Mouse (Mus musculus): ENCODE results near the gene Hook2.

The Hook2 gene

DNA sequence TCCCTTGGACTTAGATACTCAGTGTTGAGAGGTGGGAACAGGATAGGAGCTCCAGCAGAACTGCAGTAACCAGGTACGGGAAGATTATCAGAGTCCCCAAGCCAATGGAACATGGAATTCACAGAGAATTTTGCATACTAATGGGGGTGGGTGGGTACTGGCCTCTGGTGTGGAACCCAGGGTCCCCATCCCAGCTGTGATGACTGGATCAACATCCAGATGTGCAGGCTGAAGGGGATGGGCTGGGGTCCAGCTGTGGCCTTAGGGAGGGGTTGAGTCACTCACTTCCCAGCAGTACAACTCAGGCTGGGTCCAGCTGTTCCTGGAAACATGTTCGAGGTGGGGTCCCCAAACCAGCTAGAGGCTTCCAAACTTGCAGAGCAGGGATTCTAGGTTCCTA, 2.5 kb upstream of the Hook2 start:
- no peak for DNase-seq

DNA sequence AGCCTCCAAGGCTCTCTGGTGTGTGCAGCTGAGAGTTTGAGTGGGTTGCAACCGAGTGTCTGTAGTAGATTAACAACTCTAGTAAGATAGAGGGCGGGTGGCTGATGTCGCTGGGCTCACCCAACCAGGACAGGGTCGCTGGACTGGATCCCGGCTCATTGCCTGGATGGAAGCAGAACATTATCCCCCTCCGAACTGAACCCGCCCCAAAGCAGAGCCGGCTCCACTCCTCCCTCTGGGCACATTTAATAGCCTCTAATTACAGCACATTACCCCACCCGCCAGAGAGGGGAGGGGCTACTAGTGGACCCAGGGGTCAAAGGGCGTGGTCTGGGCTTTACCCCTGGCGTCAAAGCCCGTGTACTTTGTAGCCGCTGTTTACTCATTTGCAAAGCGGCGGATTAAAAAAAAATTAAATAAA, 1.1 kb upstream of the Hook2 start:
- DNase-seq = peak in 1 of 2 experiments; percentile 63

DNA sequence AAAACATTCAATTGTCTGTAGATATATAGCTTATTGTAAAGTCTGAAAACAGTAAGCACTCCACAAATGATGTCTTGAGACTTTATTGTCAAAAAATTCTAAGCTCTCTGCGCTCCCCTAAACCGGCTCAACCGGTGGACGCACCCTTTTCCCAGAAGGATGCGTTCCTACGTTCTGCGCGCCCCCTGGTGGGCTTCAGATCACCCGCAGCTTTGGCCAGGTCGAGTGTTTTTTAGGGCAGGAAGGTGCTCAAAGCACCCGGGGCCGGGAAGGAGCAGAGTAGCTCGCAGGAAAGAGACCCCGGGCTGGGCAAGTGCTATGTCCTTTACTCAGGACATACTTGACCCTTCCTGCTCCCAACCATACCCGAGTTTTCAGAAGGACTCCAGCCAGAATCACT, 593 bp upstream of the Hook2 start:
- DNase-seq = peak; percentile 92 to 95

DNA sequence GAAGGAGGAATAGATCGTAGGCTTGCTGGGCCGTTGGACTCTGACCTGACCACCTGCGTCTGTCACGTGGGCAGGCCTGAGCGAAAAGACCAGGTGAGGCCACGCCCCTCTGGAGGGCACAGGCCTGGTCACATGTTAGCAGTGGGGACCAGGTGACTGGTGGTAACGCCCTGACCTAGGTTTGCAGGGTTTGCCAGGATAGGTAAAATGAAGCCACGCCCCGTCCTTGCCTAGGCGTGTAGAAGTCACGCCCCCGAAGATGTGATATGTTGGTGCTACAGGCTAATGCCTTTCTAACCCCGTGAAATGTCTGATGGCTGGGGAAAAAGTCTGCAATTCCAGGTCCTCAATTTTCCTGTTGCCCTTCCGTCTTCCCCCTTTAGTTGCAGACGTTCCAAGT, 433 bp downstream of the Hook2 start:
- DNase-seq = peak in 1 of 2 experiments; percentile 72

DNA sequence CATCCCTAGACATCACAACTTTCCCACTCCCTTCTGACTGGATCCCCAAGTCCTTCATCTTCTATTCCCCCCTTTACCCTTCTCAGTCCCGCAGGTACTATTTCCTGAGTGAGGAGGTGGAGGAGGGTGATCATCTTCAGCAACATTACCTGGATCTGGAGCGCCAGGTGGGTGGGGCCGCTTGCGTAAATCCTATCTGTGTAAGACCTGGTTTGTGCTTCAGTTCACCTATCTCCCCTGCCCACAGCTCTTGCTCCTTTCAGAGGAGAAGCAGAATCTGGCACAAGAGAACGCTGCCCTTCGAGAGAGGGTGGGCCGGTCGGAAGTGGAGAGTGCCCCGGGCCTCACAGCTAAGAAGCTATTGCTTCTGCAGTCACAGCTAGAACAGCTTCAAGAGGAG, 4.0 kb downstream of the Hook2 start:
- DNase-seq = no peak

DNA sequence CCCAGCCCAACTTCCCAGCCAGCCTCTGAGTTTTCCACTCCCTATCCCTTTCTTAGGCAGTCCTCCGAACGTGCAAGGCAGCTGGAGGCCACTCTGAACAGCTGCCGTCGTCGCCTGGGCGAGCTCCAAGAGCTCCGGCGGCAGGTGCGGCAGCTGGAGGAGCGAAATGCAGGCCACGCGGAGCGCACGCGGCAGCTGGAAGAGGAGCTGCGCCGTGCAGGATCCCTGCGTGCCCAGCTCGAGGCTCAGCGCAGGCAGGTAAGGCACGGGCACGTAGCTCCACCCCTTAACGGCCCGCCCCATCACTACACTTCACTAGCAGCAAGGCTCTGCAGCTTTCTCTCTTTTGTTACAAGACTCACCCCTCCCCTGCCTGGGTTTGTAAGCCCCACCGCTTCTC, 5.3 kb downstream of the Hook2 start:
- no peak for DNase-seq

DNA sequence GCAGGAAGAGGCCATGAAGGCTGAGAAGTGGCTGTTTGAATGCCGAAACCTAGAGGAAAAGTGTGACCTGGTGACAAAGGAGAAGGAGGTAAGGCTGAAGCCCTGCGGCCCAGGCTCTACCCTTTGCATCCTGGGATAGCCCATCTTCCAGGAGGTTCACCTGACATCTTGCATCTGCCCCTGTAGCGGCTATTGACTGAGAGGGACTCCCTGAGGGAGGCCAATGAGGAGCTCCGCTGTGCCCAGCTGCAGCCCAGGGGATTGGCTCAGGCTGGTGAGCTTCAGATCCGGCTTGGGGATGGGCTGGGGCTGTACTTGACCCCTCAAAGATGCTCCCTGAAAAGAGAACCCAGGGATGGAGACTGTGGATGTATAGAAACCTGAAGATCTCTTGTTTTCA, 6.6 kb downstream of the Hook2 start:
- no peak for DNase-seq

DNA sequence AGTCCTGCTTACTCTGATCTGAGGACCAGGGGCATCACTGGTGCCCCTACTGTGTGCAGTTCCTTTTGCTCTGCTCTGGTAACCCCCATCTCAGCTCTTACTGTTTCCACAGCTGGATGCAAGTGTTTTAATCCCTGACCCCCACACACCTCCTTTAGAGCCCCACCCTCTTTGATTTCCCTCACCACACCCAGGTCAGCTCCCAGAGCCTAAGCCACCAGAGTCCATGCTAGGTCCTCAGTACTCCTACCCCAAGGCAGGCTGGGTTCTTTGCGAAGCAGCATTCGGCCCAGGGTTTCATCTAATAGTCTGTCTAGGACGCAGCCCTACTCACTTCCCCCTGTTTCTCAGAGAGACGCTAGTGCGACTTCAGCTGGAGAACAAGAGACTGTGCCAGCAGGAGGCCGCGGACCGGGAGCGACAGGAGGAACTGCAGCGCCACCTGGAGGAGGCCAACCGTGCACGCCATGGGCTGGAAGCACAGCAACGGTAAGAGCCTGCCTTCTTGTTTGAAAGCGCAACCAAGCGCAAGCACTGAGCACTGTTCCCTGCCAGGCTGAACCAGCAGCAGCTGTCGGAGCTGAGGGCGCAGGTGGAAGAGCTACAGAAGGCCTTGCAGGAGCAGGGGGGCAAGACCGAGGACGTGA, 7.4 kb downstream of the Hook2 start:
- peak; percentile 96 to 98 for DNase-seq

DNA sequence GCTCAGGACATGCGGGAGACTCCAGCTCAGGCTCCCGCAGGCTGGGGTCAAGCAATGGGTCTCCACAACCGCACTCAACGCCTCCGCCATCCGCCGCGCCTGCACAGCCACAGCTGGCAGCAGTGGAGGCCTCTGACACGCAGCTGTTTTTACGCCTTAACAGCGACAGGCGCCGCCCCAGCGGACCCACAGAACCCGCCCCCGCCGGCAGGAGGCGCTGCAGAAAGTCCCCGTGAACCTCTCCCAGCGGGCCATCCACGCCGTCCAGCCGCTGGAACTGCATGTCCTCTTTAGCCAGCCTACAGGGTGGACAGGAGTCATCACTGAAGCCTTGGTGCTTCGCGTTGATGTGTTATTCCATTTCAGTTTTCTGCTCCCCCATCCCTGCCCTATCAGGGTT, 17.3 kb downstream of the Hook2 start:
- DNase-seq = no peak

DNA sequence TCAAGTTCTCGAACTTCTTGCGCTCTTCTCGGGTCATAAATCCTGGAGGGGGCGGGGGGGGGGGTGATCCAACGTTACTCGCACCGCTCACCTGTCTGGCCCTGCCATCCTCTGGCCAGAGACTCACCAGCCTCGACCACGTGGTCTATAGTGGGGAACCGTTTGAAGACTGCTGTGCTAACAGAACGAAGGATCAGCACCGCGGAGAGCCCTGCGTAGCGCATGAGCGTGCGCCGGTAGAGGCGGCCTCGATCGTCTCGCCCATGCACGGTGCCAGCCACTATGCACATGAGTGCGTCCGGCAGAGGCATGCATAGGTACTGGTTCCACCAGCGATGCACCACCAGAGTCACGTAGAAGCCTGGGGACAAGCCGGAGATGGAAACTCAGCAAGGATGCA, 20.8 kb downstream of the Hook2 start:
- no peak for DNase-seq

DNA sequence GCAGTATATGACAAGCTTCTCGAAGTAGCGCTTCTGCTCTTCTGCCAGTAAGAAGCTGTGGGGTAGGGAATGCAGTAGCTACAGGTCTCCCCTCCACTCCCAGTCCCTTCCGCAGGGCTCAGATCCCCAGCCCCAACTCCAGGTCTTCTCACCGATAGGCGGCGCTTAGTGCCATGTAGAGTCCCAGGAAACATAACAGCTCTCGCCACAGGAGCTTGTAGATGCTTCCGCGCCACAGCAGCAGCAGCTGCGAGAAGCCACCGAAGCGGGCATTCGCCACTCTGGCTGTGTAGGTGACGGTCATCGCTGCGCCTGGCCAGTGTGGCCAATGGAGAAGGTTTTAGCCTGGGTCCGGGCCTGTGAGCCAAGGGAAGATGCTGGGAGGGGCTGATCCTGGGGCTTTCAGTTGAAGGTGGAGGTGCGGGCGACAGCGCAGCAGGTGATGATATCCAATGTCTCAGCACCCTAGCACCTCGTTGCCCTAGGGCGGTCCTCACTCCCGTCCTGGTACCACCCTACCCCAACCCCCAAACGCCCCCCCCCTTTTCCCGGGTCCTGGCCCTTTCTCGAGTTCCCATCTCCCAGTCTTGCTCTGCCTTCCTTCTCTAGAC, 22.9 kb downstream of the Hook2 start:
- peak; percentile 73 to 82 for DNase-seq

DNA sequence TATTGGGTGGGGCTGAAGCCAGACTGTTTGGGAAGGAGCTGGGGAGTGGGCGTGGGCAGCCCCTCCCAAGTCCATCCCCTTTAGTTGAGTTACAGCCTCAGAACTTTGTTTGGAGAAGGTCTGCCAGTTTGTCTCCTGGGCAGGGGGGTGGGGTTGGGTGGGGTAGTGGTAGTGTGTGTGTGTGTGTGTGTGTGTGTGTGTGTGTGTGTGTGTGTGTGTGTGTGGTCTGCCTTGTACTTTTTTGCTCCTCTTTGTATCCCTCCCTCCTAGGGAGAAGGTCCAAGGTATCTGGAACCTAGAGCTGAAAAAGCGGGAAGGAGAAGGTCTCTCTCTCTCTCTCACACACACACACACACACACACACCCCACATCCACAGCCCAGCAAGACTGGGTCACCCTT, 24.0 kb downstream of the Hook2 start, which contains the start of gene Best2:
Gene Best2, minus strand, starts transcription at position 101 of the 400 bp plus-strand sequence.
- DNase-seq = no peak

DNA sequence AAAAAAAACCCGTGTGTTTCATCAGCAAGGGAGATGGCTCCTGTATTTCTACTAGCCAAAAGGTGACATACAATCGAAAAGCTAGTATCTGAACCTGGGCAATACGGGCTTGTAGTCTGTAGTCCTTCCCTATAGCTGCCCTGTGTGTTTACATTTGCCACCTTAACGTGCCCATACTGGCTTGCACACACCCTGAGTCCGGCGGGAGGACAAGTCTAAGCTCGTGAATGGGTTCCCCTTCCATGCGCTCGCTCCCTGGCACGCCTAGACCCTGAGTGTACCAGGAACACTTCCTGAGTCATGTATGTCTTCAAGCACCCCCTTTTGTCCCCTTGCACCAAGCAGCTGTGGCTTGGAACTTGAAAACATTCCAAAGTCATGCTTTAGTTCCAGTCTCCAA, 26.3 kb downstream of the Hook2 start:
- DNase-seq = no peak

DNA sequence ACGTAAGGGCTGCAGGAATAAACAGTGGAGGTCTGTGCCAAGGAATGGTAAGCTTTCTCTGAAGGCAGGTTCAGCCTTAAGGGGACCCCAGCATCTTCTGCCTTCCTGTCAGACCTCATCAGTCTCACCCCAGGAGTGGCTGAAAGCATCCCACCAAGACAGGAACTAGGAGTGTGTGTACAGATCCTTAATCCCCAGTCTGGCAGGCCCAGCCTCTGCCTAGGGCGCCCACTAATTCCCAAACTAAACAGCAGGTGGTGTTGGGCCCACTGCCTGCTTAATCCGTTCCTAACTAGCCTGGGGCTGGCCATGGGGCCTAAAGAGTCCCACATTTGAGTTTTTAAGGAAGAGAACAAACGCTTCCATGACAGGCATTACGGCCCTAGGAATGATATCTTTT, 26.8 kb downstream of the Hook2 start:
- DNase-seq = no peak

DNA sequence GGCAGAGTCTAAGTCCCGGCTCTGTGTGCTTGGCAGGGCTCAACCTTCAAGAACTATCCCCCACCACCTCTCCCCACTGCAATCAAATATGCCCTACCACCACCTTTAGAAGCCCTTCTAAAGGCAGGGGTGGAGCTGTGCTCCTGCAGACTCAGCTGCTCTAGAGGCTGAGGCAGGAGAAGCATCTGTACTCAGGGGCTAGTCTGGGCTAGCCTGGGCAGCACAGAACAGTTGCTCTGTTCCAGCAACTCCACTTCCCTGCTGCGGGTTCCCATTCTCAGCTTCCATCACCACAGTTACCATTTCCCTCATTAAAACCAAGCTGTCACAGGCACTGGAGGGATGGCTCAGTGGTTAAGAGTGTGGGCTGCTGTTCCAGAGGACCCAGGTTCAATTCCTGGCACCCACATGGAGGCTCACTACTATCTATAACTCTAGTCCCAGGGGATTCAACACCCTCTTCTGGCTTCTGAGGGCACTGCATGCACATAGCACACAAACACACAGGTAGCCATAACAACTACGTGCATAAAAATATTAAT, 31.2 kb downstream of the Hook2 start:
- DNase-seq = no peak

DNA sequence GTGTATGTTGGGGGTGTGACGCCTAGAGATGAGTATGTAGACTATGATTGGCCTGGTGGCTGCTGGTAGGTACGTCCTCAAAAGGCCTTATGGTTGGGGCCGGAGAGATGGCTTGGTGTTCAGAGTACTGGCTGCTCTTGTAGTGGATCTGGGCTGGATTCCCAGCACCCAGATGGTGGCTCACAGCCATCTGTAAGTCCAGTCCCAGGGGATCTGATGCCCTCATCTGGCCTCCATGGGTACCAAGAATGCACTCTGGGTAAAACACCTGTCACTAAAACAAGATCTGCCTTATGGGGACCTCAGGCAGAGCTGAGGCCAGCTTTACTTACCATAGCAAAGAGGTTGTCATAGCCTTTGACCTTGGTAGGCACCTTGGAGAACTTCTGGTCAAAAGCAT, 33.4 kb downstream of the Hook2 start:
- DNase-seq = no peak

DNA sequence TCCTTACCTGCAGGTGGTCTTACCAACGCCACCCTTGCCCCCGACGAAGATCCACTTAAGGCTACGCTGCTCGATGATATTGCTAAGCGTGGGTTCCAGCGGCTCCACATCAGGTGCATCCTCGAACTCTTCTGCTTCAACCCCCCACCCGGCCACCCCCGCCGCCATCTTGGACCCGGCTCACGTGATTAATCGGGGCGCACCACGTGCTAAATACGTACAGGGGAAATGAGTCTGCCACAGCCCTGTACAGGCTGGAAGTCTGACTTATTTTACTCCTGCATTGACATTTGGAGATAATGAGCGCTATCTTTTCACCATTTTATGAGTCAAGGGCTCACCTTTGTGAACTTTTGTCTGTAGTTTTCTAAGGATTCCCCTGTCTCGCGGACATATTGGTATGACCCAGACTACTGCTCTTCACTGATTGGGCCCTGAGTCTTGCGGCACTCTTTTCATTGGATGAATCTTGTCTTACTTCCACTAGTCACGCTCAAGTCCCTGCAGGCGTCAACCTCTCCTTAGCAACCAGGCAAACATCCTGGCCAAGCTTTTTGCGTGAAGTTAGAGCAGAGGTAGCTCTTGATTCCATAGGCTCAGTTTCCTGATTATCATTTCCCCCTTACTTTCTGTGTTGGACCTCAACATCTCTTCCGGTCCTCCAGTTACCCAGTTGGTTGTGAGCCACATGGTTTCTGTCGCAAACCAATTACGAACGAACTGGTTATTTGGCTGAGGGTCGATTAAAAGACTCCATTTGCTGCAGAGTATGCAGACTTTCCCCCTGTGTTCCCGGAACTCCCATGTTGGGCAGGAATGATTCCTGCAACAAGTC, 34.9 kb downstream of the Hook2 start, which contains the start of gene Asna1:
Gene Asna1, minus strand, starts transcription at position 184 of the 835 bp plus-strand sequence.
- DNase-seq = peak; percentile 86 to 88

DNA sequence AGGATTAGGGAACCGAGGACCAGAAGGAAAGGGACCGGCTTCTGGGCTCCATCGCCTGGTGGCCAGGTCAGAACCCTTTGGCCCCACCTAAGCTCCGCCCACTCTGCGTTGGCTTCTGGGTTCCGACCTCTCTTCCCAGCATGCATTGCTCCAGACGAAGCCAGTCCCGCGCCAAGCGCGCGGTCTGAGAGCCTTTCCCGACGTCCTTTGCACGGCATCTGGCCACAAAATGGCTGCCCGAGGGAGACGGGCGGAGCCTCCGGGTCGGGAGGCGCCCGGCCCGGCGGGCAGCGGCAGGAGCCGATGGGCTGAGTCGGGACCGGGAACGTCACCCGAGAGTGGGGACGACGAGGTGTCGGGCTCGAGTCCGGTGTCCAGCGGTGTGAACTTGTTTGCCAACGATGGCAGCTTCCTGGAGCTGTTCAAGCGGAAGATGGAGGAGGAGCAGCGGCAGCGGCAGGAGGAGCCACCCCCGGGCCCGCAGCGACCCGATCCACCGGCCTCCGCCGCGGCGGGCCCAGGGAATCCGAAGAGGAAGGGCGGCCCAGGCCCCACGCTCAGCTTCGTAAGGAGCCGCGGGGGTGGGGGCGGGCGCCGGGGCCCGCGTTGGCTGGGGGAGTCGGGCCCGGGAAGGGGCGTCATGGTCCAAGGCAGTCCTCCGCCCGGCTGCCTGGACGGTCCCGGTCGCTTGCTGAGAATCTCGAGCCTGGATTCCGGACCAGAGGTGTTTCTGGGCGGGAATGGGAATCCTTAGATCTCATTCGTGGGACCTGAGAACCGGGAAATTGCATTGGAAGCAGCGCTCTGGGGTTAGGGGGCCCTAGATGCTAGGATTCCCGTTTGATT, 36.5 kb downstream of the Hook2 start, which contains the start of gene Trir:
Gene Trir, plus strand, starts transcription at position 154 of the 846 bp plus-strand sequence.
- peak; percentile 98 for DNase-seq

DNA sequence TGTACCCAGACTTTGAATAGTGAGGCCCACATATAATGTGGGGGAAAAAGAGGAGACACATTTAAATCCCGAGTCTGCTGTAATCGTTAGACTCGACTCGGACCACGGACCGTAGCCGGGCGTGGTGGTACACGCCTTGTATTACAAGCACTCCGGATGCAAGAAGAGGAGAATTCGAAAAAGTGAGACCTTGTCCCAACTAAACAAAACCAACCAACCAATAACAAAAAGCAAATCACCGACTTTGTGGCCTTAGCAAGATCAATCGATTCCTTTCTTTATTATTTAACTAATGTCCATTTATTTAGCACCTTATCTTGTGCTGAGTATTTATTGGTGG, 37.1 kb downstream of the Hook2 start:
- no peak for DNase-seq

DNA sequence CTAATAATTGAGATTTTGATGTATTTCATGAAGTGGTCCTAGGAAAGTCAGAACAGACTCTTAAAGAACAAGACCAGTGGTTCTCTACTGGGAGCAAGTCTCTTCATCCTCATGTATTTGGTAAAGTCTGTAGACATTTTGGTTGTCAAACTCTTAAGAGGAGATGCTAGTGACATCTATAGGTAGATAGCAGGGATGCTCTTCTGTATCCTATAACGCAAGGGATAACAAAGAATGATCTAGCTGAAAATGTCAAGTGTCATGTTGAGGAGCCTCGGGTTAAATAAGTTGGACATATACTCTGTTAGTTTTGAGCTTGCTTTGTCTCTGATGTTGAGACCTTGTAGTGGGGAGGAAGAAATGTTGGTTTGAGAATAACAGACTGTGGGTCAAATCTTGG, 37.5 kb downstream of the Hook2 start:
- DNase-seq = no peak

DNA sequence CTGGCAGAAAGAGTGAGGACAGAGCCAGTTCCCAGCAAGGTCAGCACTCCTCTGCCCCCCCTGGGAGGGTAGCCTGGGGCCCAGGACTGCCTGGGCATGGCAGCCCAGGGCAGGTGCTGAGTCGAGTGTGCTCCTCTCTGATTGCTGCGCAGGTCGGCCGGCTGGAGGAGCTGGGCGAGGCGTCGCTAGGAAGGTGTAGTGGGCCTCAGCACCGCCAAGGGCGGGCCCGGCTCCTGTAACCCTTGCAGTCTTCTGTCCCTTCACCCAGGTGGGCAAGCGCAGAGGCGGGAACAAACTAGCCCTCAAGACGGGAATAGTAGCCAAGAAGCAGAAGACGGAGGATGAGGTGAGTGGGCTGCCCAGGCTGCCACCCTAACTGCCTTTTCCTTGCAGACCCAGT, 38.9 kb downstream of the Hook2 start:
- DNase-seq = peak in 1 of 2 experiments; percentile 27

DNA sequence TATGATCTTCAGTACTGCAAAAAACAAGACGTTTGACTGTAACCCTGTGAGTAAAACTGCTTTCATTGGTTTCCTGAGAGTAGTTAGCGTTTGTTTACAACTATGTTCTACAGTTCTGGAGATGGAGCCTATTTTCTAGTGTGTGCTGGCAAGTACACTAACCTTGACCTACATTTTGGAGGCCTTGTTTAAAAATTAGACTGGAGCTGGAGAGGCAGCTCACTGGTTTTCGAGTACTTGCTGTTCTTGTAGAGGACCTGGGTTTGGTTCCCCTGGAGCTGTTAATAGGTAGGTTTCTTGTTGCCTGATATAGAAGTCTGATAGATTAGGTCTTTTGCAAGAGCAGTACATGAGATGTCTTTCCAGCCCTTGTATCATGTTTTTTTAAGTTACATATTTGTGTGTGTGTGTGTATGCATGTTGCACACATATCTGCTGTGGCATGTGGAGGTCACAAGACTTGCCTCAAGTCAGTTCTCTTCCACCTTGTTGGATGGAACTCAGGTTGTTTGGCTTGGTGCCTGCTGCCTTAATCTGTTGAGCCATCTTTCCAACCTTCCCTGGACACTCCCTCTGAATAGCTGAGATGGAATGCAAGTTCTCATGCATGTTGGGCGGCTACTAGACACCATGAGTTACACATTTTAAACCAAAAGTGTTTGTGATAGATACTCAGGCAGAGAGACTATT, 42.4 kb downstream of the Hook2 start:
- DNase-seq = peak in 1 of 2 experiments; percentile 40

Measured in cerebellum, postnatal 25 days (tissue).